In genomic region chr13:23576906-23577639, GRCm38 (mm10) we compare ENCODE assay signal across 8 mouse cellular contexts. TPM values are rescaled to one million over a fixed set of nuclear protein-coding genes. Genes with fewer than 3 reads are reported as not detected.
DNase-seq lines count a peak whose midpoint lies in the region; ATAC-seq and TF ChIP-seq lines count a peak whose summit lies in the region.
"Had no signal": no experiment of that assay in that cellular context is flagged by ENCODE, and none has a peak within 500 bp of the region (broad histone marks: within the 10 kb centered on the region; RNA-seq: fewer than 3 reads in every experiment).

No protein-coding gene starts in this region.

- no peak for TF ChIP-seq CTCF in CH12.LX (conservative IDR thresholded peaks at IDR 0.05 in 1 of 2, IDR thresholded peaks at IDR 0.05 in 1 of 2; ENCODE audit: low read depth in 2 of 2, low read length in 2 of 2)

- dilution Hi-C loops in CH12.LX (cut with MboI; ENCODE audit: extremely low pct_ligation_motif_present, extremely low pct_unique_long_range_greater_than_20kb, low sequenced_read_pairs), result no loop called here

- H3K36me3 ChIP-seq in CH12.LX (replicated peaks in 1 of 2; ENCODE audit: control insufficient read depth in 1 of 2, insufficient read depth in 1 of 2, low read length in 1 of 2), result no peaks in the 10 kb centered on the region
- no peaks in the 10 kb centered on the region for H3K36me3 ChIP-seq in forebrain, embryonic 15.5 days
- no peaks in the 10 kb centered on the region for H3K36me3 ChIP-seq in liver, embryonic 13.5 days

- ATAC-seq in forebrain, embryonic 15.5 days (replicated peaks), result no peak
- no peak for ATAC-seq in liver, embryonic 13.5 days (ENCODE audit: low read depth)

- H3K4me2 ChIP-seq in CH12.LX (ENCODE audit: insufficient read depth, low read depth, poor library complexity, severe bottlenecking), result peak overlapping the region; percentile 58; the same call in 1 of the 2 replicates
- peak overlapping the region; percentile 72 for H3K4me2 ChIP-seq in forebrain, embryonic 15.5 days (replicated peaks)
- peak overlapping the region; percentile 74 for H3K4me2 ChIP-seq in liver, embryonic 13.5 days

- TF ChIP-seq RAD21 in CH12.LX (IDR thresholded peaks at IDR 0.05; ENCODE audit: low read depth, low read length), result no peak

- WGBS in forebrain, embryonic 15.5 days, result 32% methylated on average over 6 of the region's 6 CpGs
- 34% methylated on average over 6 of the region's 6 CpGs for WGBS in liver, embryonic 13.5 days (ENCODE audit: insufficient replicate concordance)

- peak overlapping the region; percentile 88 for H3K9ac ChIP-seq in CH12.LX (ENCODE audit: insufficient read depth, low read depth)
- peak overlapping the region; percentile 74 for H3K9ac ChIP-seq in forebrain, embryonic 15.5 days (replicated peaks)
- peak overlapping the region; percentile 83 for H3K9ac ChIP-seq in liver, embryonic 13.5 days

- intact Hi-C loops in gastrocnemius, postnatal 14 days (cut with DNase I; ENCODE audit: low total_unique reads), result no loop called here

- no peak for TF ChIP-seq POLR2A in CH12.LX (IDR thresholded peaks at IDR 0.05; ENCODE audit: low read depth, low read length)

- H3K79me2 ChIP-seq in CH12.LX (replicated peaks; ENCODE audit: control insufficient read depth, extremely low read depth, insufficient read depth, poor library complexity, severe bottlenecking), result no peaks in the 10 kb centered on the region

- no peaks in the 10 kb centered on the region for H3K9me3 ChIP-seq in CH12.LX (replicated peaks; ENCODE audit: low read length)
- no peaks in the 10 kb centered on the region for H3K9me3 ChIP-seq in forebrain, embryonic 15.5 days
- H3K9me3 ChIP-seq in liver, embryonic 13.5 days (replicated peaks), result no peaks in the 10 kb centered on the region

- TF ChIP-seq EP300 in CH12.LX (IDR thresholded peaks at IDR 0.05; ENCODE audit: low read length), result no peak

- DNase-seq in 416B (ENCODE audit: low read depth) (peak; percentile 75), CH12.LX (ENCODE audit: extremely low read depth) (no peak)
- no peak for DNase-seq in liver, embryonic 13.5 days
- DNase-seq in adrenal gland, postnatal 36 days, result no peak
- DNase-seq in layer of hippocampus, adult 8-10 months (ENCODE audit: low spot score in 2 of 2), result no peak
- DNase-seq in gastrocnemius, postnatal 14 days, result no peak
- DNase-seq: lung, postnatal 36 days had no signal

- H3K27ac ChIP-seq in CH12.LX (ENCODE audit: insufficient read depth, low read depth), result peak overlapping the region; percentile 77
- peak overlapping the region; percentile 97 for H3K27ac ChIP-seq in forebrain, embryonic 15.5 days (replicated peaks)
- H3K27ac ChIP-seq in liver, embryonic 13.5 days, result peak overlapping the region; percentile 97

- H3K4me3 ChIP-seq in CH12.LX (replicated peaks in 1 of 3; ENCODE audit: low read depth in 2 of 3, low read length in 2 of 3, poor library complexity in 1 of 3), result peak overlapping the region; percentile 19 to 69 (median 46)
- peak overlapping the region; percentile 47 for H3K4me3 ChIP-seq in forebrain, embryonic 15.5 days
- H3K4me3 ChIP-seq in liver, embryonic 13.5 days (replicated peaks), result peak overlapping the region; percentile 62

- H3K27me3 ChIP-seq in CH12.LX (replicated peaks), result no peaks in the 10 kb centered on the region
- no peaks in the 10 kb centered on the region for H3K27me3 ChIP-seq in forebrain, embryonic 15.5 days
- H3K27me3 ChIP-seq in liver, embryonic 13.5 days, result no peaks in the 10 kb centered on the region

- peaks cover 0 to 23% of the 10 kb centered on the region in 2 experiments; a peak in 2 of 4 replicates for H3K4me1 ChIP-seq in CH12.LX (ENCODE audit: control insufficient read depth in 1 of 2, insufficient read depth in 2 of 2)
- H3K4me1 ChIP-seq in forebrain, embryonic 15.5 days, result peaks cover 40% of the 10 kb centered on the region
- H3K4me1 ChIP-seq in liver, embryonic 13.5 days (replicated peaks), result peaks cover 55% of the 10 kb centered on the region

- in situ Hi-C loops in CH12.LX (cut with MboI; ENCODE audit: low pct_ligation_motif_present, low pct_unique_long_range_greater_than_20kb, low sequenced_read_pairs), result no loop called here

TF ChIP-seq in CH12.LX, 34 proteins besides CTCF, POLR2A, EP300 and RAD21:
- TF ChIP-seq ZKSCAN1 (IDR thresholded peaks at IDR 0.05; ENCODE audit: borderline replicate concordance, low read depth, low read length) (no peak), MYC (IDR thresholded peaks at IDR 0.05; ENCODE audit: low read depth, low read length) (no peak), ELF1 (IDR thresholded peaks at IDR 0.05; ENCODE audit: low read depth, low read length) (no peak), BHLHE40 (IDR thresholded peaks at IDR 0.05; ENCODE audit: low read depth, low read length) (no peak), ZC3H11A (IDR thresholded peaks at IDR 0.05; ENCODE audit: low read depth, low read length) (no peak), ZNF384 (IDR thresholded peaks at IDR 0.05; ENCODE audit: low read depth, low read length) (no peak), IRF4 (IDR thresholded peaks at IDR 0.05; ENCODE audit: low read depth, low read length) (no peak), SIN3A (IDR thresholded peaks at IDR 0.05; ENCODE audit: low read length) (no peak), MXI1 (IDR thresholded peaks at IDR 0.05; ENCODE audit: low read depth, low read length) (no peak), MAX (IDR thresholded peaks at IDR 0.05; ENCODE audit: low read length) (no peak), GABPA (IDR thresholded peaks at IDR 0.05; ENCODE audit: insufficient replicate concordance, low read depth, low read length) (no peak), UBTF (IDR thresholded peaks at IDR 0.05; ENCODE audit: low read depth, low read length) (no peak), SMC3 (IDR thresholded peaks at IDR 0.05; ENCODE audit: low read depth, low read length) (no peak), E2F4 (IDR thresholded peaks at IDR 0.05; ENCODE audit: insufficient replicate concordance, low read depth, low read length) (no peak), ETS1 (conservative IDR thresholded peaks at IDR 0.05; ENCODE audit: low read depth, low read length) (no peak), MEF2A (IDR thresholded peaks at IDR 0.05; ENCODE audit: borderline replicate concordance, low read depth, low read length) (no peak), TBP (conservative IDR thresholded peaks at IDR 0.05; ENCODE audit: low read depth, low read length) (no peak), CHD1 (IDR thresholded peaks at IDR 0.05; ENCODE audit: low read depth, low read length) (no peak), USF2 (conservative IDR thresholded peaks at IDR 0.05; ENCODE audit: low read depth, low read length) (no peak)
TF ChIP-seq in CH12.LX: peak in this region for 0.

RNA-seq across cellular contexts. Expression of gene Hist1h3d, which starts 1.5 kb away (rescaled TPM):
- 164 and 182 TPM in 2 replicates for total RNA-seq in CH12.LX (2012; rRNA removed)
- total RNA-seq in CH12.LX (2014; rRNA removed), result 10.3 and 13.5 TPM in 2 replicates
- polyA plus RNA-seq in CH12.LX (2012; ENCODE audit: insufficient read length, low read depth), result 0.65 and 0.94 TPM in 2 replicates
- 4.5 and 5.1 TPM in 2 replicates for polyA plus RNA-seq in forebrain, embryonic 15.5 days (2015; fragmentation: Nextera tagmentation; extraction: Ambion mirVana)
- polyA plus RNA-seq in liver, embryonic 13.5 days (2015; fragmentation: Nextera tagmentation; extraction: Ambion mirVana), result 5.9 and 7.2 TPM in 2 replicates
- total RNA-seq in adrenal gland, postnatal 36 days (2021), result 1 to 10 TPM; 7.4 TPM
- 10 to 100 TPM in 2 of 4 experiments, 1 to 10 TPM in 2; 8.2 to 11.5 (median 10.5) TPM for total RNA-seq in layer of hippocampus, adult 8-10 months (2022)
- 10 to 100 TPM; 13.5 to 15.2 TPM for total RNA-seq in gastrocnemius, postnatal 14 days (2021)

RNA-seq across cellular contexts. Expression of gene Hist1h2ad, which starts 2.9 kb away (rescaled TPM):
- 744 and 796 TPM in 2 replicates for total RNA-seq in CH12.LX (2012; rRNA removed)
- 9.1 and 13.2 TPM in 2 replicates for total RNA-seq in CH12.LX (2014; rRNA removed)
- 0.53 TPM in 1 of 2 replicates, not detected in the other for polyA plus RNA-seq in CH12.LX (2012; ENCODE audit: insufficient read length, low read depth)
- 1.5 and 2.0 TPM in 2 replicates for polyA plus RNA-seq in forebrain, embryonic 15.5 days (2015; fragmentation: Nextera tagmentation; extraction: Ambion mirVana)
- polyA plus RNA-seq in liver, embryonic 13.5 days (2015; fragmentation: Nextera tagmentation; extraction: Ambion mirVana), result 1.2 and 4.3 TPM in 2 replicates
- total RNA-seq in adrenal gland, postnatal 36 days (2021), result 10 to 100 TPM in 1 of 2 experiments, 1 to 10 TPM in 1; 8.1 to 13.6 TPM
- 10 to 100 TPM in 1 of 4 experiments, 1 to 10 TPM in 3; 3.0 to 11.0 (median 5.7) TPM for total RNA-seq in layer of hippocampus, adult 8-10 months (2022)
- total RNA-seq in gastrocnemius, postnatal 14 days (2021), result 10 to 100 TPM; 13.9 to 14.8 TPM

RNA-seq across cellular contexts. Expression of gene Hist1h2bf, which starts 3.1 kb away (rescaled TPM):
- total RNA-seq in CH12.LX (2012; rRNA removed), result 1,243 and 1,273 TPM in 2 replicates
- total RNA-seq in CH12.LX (2014; rRNA removed), result 28.3 and 50.8 TPM in 2 replicates
- 1.7 TPM in 1 of 2 replicates, not detected in the other for polyA plus RNA-seq in CH12.LX (2012; ENCODE audit: insufficient read length, low read depth)
- 1.6 and 2.9 TPM in 2 replicates for polyA plus RNA-seq in forebrain, embryonic 15.5 days (2015; fragmentation: Nextera tagmentation; extraction: Ambion mirVana)
- polyA plus RNA-seq in liver, embryonic 13.5 days (2015; fragmentation: Nextera tagmentation; extraction: Ambion mirVana), result 5.0 and 12.7 TPM in 2 replicates
- 10 to 100 TPM; 34.6 to 44.5 TPM for total RNA-seq in adrenal gland, postnatal 36 days (2021)
- total RNA-seq in layer of hippocampus, adult 8-10 months (2022), result 10 to 100 TPM; 19.2 to 30.0 (median 24.4) TPM
- total RNA-seq in gastrocnemius, postnatal 14 days (2021), result 10 to 100 TPM; 47.0 to 49.6 TPM

RNA-seq across cellular contexts. Expression of gene Hist1h4d, which starts 4.3 kb away (rescaled TPM):
- 1,558 and 1,831 TPM in 2 replicates for total RNA-seq in CH12.LX (2012; rRNA removed)
- 13.8 and 27.7 TPM in 2 replicates for total RNA-seq in CH12.LX (2014; rRNA removed)
- polyA plus RNA-seq in CH12.LX (2012; ENCODE audit: insufficient read length, low read depth), result 2.4 and 6.7 TPM in 2 replicates
- polyA plus RNA-seq in forebrain, embryonic 15.5 days (2015; fragmentation: Nextera tagmentation; extraction: Ambion mirVana), result 76.0 and 88.6 TPM in 2 replicates
- polyA plus RNA-seq in liver, embryonic 13.5 days (2015; fragmentation: Nextera tagmentation; extraction: Ambion mirVana), result 116 and 152 TPM in 2 replicates
- 100 to 1,000 TPM; 159 to 164 TPM for total RNA-seq in adrenal gland, postnatal 36 days (2021)
- 100 to 1,000 TPM; 106 to 128 (median 119) TPM for total RNA-seq in layer of hippocampus, adult 8-10 months (2022)
- total RNA-seq in gastrocnemius, postnatal 14 days (2021), result 10 to 100 TPM; 88.4 to 95.8 TPM

RNA-seq across cellular contexts. Expression of gene Hist1h2bg, which starts 5.9 kb away (rescaled TPM):
- total RNA-seq in CH12.LX (2012; rRNA removed) (2,765 and 3,252 TPM in 2 replicates), CH12.LX (2014; rRNA removed) (118 and 136 TPM in 2 replicates)
- polyA plus RNA-seq in CH12.LX (2012; ENCODE audit: insufficient read length, low read depth), result 9.1 and 9.4 TPM in 2 replicates
- polyA plus RNA-seq in forebrain, embryonic 15.5 days (2015; fragmentation: Nextera tagmentation; extraction: Ambion mirVana), result 4.7 and 5.6 TPM in 2 replicates
- polyA plus RNA-seq in liver, embryonic 13.5 days (2015; fragmentation: Nextera tagmentation; extraction: Ambion mirVana), result 6.5 and 14.1 TPM in 2 replicates
- 100 to 1,000 TPM; 105 to 116 TPM for total RNA-seq in adrenal gland, postnatal 36 days (2021)
- 10 to 100 TPM; 57.3 to 67.6 (median 60.8) TPM for total RNA-seq in layer of hippocampus, adult 8-10 months (2022)
- 100 to 1,000 TPM; 102 to 113 TPM for total RNA-seq in gastrocnemius, postnatal 14 days (2021)
